Mouse (Mus musculus) testis, postnatal 14 days (tissue): ENCODE results near the gene Mettl23.
A peak's percentile ranks its signal among the peaks of the same experiment; 100 is the strongest.
"Not testable (repeated sequence)": the region's sequence is repeated elsewhere in the genome, so short reads cannot be mapped to it uniquely, and the experiment has no call there.

Experiments used
- DNase-seq: peaks from one replicate; pipeline ENCODE4 v3.0.0; 2021; ENCODE audit warnings: low spot score

The Mettl23 gene

DNA sequence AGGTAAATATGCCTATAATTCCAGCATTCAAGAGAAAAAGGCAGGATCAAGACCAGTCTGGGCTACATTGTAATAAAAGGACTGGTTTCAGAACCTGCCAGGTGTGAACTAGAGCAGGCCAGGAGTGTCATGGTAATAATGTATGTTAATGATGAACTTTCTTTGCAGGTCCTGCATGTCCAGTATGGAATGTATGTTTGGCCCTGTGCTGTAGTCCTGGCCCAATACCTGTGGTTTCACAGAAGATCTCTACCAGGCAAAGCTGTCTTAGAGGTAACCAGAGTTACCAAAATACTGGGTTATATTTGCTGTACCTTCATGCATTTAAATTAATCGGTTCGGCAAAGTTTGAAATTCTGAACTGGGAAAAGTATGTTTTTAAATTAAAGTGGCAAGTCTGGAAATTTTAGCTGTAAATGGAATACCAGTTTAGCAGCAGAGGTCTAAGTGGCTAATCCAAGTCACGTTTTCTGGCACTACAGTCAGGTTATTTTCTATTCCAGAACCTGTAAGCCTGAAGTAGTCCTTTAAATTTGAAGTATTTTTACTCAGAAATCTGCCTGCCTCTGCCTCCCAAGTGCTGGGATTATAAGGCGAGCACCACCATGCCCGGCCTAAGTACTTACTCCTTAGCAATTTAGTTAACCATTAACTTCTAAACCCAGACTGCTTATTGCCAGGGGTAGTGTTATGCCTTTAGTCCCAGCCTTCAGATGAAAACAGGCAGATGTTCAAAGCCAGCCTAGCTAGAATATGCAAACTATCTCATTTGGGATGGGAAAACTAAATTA lies 5.2 kb downstream of the Mettl23 start:
- DNase-seq: no peak

DNA sequence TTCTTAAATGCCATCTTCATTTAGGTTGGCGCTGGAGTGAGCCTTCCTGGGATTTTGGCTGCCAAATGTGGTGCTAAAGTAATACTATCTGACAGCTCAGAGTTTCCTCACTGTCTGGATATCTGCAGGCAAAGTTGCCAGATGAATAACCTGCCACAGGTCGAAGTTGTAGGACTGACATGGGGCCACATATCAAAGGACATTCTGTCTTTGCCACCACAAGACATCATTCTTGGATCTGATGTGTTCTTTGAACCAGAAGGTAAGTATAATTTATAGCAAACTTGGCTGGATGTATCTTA lies 5.8 kb downstream of the Mettl23 start:
- not testable (repeated sequence) for DNase-seq

DNA sequence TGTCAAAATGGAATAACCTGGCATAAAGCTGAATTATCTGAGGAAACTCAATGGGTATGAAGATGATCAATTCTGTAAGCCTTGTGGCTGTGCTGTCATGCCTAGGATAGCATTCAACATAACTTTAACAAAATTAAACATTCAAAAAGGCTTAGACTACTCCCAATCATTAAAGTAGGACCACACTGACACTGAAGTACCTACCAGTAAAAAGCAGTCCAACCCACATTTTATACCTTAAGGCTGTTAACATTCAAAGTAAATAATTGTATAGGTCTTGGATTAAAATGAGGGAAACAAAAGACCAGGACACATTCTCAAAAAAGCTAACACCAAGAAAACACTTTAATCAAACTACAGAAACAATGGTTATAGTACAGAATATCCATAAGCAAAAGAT lies 6.5 kb downstream of the Mettl23 start:
- no peak for DNase-seq

DNA sequence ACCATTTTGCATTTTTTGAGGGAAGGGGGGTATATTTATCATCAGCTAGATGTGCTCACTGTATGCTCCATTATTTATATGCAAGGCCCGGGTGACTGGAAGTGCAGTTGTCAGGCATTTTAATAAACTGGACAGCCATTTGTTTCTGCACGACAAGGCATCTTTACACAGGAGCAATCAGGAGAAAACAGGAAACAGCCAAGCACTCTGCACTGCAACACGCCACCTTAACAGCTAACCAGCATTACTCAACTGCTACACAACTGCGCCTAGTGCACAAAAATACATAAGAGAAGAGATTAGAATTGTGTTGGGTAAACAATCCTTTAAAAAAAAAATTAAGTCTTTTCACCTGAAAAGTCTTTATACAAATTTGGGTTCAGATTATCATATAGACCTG lies 7.0 kb downstream of the Mettl23 start:
- no peak for DNase-seq

DNA sequence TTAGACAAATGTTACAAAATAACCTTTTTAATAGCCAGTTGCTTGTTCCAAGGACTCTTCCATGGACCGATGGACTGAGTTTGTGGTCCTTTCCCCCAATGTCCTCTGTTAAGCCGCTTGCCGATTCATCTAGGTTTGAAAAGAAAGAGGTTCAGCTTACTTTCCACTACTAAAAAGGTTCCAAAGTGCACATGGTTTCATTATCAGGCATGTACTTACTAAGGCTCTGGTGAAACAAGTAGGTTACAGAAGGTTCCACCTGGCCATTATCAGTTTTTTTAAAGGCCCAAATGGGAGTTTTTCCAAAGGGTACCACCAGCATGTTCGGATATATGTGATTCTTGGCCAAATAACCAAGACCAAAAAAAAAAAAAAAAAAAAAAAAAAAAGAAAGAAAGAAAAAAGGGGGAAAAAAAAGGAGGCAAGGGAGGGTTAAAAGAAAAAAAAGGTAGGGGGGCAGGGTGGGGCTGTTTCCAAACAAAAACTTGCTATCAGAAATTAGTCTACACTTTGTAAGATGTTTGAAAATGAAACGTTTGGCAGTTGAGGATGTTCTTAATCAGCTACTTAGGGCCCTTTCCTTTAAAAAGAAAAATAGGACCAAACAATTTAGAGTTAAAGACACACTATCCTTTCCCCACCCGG lies 7.9 kb downstream of the Mettl23 start:
- DNase-seq: no peak

DNA sequence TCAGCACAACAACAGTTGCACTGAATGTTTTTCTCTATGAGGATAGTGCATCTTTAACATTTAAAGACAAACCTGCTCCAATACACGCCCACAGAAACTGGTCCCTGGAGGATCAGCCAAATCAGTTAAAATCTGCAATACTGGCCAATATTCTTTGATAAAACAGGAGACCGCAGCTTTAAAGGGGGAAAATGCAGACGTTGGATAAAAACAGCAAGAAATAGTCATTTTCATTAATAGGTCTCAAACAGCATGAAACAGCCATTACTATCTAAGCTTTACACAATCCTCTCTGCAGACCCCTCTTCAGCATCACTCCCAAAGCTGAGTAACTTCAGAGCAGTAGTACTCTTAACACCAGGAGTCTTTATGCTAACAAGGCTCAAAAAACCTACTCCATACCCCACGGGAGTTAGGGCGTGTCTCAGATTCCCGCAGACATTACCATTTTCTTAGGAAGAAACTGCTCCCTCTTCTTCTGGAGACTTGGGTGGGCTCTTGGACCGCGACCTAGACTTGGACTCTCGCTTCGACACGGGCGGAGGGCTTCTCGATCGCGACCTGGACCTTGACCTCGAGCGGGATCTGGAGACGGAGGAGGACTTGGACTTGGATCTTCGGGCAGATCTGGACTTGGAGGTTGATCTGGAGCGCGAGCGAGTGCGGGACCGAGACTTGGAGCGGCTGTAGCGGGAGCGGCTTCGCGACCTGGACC lies 8.7 kb downstream of the Mettl23 start:
- DNase-seq: no peak

DNA sequence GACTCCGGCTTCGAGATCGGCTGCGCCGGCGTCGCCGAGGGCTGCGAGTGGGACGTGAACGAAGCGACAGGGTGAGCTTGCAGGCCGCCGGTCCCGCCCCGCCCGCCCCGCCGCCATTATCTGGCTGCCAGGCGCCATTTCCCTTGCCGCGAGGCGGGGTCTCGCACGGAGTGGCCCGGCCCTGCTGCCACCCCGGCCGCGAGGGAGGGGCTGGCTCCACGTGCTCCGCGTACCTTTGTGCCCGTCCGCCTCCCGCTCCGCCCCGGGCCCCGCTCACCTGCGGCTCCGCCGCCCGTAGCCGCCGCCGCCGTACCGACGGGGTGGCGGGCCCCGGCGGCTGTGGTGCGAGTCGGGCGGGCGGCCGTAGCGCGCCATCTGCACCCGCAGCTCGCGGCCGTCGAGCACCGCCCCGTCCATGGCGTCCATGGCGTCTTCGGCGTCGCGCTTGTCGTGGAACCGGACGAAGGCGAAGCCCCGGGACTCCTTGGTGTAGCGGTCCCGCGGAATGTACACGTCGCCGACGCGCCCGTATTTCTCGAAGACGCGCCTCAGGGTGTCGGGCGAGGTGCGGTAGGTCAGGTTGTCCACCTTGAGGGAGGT lies 9.3 kb downstream of the Mettl23 start, which contains the start of gene Mfsd11:
Gene Mfsd11, plus strand, starts transcription at position 150 of the 600 bp plus-strand sequence.
- DNase-seq: peak; percentile 84

DNA sequence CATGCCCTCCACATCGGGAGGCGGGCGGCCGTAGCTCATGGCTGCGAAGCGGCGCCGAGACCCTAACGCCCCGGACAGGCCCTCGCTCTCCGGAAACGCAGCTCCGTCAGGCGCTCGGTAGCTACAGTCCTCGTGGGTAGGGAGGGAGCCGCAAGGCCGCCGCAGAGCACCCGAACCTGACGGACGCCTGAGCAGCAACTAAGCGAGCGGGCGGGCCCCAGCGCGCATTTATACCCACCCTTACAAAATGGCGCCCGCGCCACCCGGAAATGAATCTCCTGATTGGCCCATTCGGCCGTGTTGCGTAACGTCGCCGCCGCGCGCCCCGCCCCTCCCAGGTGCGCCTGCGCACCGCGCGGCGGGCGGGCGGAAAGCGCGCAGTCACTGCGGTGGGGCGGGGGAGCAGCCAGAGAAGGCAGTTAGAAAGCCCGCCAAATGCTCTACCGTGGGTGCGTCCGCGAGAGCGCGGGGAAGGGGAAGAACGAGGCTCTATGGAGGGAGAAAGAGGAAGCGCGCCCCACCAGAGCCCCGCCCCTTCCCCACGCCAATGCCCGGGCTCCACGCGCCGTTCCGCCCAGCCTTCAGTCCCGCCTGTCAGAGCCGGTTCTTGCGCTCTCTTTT lies 9.9 kb downstream of the Mettl23 start, which contains the start of gene Srsf2:
Gene Srsf2, minus strand, starts transcription at position 204 of the 621 bp plus-strand sequence.
- peak; percentile 95 for DNase-seq

DNA sequence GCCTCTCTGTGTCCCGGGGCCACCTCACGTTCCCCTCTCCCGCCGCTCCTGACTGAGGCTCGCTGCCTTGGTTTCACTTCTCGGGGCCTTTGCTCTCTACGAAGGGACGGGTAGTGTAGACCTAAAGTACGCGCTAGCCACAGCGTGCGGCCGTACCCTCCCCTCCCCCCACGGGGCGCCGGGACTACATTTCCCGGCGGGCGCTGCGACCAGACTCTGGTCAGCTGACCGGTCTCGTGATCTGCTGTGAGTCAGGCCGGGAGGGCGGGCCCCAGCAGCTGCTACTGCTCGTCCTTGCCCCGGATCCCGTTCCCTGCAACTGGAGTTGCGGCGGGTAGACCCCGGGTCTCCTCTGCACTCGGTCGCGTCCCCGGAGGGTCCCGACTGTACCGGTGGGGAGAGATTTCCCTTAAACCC lies 10.4 kb downstream of the Mettl23 start:
- peak; percentile 97 for DNase-seq

DNA sequence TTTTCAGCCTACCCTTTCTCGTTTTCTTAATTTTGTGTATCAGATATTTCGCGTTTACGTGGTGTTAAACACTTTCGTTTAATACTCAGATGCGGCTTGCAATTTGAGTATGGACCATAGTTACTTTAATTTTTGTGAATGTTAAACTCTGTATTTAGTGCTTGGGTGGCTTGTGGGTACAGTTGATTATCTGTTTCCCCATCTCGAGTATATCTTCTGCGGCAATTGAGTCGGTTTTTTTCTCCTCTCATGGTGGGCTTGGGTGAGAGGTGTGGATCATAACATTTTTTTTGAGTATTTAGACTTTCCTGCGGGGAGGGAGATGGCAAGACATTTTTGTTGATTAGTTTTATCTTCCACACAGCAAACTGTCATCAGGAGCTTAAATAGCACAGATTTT lies 11.2 kb downstream of the Mettl23 start:
- no peak for DNase-seq

DNA sequence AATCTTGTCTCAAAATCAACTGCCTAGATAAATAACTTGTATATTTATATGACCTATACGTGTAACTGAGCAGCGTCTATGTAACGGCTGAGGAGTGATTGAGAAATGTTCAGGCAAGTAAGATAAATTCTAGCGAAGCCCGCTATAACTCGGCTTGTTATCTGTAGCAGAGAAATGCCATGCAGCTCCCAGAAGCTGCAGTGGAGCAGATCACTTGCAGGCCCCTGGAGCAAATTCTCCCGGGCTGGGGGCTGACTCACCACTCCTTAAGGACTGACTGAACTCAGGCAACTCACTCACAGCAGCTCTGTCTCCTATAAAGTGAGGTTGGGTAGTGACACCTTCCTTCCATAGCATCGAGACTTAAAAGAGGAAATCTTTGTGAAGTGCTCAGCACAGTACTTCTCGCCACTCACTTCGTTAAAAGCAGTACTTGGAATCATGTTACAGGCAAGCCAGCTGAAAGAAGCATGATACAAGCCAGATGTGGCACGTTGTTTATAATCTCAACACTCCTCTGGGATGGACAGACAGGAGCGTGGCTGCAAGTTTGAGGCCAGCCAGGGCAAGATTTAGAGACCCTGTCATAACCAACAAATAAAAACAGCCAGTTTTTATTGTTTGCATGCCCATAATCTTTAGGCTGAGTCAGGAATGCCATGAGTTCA lies 14.2 kb downstream of the Mettl23 start:
- DNase-seq: no peak

DNA sequence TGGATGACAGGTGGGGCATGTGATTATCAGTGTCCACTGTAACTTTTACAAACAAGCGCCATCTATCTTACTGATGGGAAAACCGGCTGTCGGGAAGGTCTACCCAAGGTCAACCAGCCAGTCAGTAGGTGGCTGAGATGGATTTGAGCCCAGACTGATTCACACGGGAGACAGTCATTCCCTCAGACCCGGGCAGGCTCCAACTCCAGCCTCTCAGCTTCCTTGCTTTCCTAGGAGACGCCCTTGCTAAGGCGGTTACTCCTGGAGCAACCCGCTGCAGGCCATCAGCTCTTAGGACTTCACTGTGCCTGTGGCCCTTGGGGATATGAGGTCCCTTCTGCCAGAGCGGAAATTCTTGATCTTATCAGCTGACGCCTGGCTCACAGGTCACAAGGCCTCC lies 21.4 kb downstream of the Mettl23 start:
- no peak for DNase-seq

DNA sequence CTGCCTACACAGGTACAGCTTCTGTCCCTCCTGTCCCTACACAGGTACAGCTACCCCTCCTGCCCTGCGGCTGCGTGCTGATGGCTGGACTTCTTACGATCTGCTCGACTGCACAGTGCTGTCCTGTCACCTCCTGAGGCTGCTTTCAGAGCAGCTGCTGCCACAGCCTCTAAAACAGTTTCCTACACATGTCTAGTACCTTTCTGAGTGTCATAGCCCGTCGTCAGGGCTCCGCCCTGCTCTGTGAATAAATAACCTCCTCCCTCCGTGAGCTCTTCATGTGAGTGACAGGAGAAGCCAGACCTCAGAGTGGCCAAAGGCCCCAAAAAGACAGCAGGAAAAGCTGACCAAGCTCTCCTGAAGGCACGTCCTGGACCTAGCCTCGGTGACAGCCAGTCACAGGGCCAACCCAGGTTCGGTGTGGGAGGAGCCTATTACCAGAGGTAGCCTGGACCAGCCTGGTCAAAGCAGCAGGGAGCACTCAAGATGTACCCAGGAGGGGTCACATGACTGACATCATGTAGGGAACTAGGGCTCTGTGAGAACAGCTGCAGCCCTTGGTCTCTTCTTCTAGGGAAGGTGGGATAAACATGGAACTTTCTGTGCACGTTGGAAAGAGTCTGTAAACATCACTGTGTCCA lies 23.0 kb downstream of the Mettl23 start:
- no peak for DNase-seq

DNA sequence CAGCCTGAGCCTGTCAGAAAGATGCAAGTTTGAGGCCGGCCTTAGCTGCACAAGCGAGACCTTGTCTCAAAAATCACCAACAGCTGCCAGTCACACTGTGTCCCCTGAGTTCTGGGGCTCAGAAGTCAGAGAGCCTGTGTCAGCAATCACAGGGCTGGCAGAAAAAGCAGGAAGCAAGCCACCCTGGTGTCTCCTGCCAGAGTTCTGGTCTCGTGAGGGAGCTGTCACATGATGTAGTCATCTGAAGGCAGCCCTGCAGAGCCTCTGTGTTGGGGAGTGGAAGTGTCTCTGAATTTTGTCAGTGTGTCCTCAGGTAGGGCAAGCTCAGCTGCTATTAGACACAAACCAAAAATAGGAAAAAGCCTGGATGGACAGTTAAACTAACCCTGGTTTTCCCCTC lies 25.1 kb downstream of the Mettl23 start:
- no peak for DNase-seq

DNA sequence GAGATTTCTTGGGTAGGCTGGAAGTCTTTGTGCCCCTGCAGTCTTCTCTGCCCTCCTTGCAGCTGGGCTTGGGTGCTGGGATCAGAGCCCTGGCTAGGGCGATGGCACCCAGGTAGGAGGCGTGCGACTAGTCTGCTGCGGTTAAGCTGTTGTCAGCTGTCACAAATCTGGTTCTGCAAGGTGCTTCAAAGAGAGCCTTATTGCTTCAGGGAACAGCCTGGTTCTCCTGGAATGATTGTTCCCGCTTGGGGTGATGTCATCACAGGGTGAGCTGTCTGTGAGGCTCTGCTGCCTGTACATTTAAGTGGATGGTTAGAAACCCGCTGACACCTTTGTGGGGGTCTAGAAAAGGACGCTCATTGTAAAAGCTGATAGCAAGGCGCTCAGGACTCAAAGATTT lies 26.1 kb downstream of the Mettl23 start:
- DNase-seq: no peak

DNA sequence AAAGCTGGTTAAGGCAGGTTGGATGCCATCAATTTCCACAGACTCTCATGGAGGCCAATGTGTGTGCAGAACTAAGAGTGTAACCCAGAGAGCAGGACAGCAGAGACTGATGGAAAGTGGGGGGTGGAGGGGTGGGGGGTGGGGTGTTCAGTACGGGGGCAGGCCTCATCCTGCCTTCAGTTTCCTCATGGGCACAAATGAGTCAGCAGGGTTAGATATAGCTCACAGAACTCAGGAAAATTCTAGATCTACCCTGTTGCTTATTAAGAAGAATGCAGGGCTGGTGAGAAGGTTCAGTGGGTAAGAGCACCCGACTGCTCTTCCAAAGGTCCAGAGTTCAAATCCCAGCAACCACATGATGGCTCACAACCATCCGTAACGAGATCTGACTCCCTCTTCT lies 26.6 kb downstream of the Mettl23 start:
- DNase-seq: no peak

DNA sequence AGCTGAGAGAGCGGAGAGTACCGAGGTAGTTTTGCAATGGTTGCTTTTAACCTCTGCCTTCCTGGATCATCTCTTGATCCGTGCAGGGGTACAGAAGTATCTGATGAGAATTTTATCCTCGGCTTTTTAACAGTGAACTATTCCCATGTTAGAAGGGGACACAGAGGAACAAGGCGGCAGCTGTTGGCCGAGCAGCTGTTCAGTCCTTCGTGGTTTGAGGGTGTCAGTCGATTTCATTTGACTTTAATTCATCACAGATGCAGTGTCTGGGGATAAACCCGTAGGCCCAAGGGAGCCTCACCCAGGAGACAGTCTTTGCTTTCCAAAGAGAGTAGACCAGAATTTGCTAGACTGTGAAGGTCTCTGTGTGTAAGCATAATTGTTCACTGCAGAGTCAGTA lies 28.5 kb downstream of the Mettl23 start:
- no peak for DNase-seq

DNA sequence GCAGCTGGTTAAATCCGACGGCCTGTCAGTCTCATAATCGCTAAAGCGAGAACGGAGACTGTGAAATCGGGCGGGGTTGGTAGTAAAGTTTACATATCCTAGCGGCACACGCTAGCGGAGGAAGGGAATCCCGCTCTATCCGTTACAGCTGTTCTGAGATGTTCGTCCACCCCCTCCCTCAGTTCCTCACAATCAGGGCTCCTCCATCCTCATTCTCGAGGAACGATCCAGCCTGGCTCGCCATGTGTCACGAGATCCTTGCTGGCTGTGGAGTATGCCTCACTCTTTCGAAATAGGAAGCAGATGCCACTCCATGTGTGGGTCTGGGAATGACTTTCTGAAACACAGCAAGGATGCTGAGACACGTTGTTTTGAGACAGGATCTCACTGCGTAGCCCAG lies 30.9 kb downstream of the Mettl23 start:
- DNase-seq: no peak

DNA sequence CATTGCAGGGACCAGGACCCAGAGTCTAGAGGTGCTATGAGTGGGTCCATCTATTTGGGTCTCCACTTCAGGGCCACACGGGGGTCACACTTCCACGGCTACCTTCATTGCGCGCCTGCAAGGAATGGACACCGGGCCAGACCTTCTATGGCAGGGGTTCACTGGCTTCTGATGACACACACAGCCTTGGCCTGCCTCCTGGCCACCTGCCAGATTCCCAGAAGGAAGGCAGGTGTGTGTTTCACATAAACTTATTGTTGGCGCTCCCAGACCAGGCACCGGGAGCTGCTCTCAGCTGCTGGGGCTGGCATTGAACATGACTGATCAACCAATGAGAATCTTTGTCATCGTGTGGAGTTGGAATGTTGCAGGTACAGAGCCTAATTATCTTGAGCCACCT lies 35.4 kb downstream of the Mettl23 start:
- DNase-seq: no peak

DNA sequence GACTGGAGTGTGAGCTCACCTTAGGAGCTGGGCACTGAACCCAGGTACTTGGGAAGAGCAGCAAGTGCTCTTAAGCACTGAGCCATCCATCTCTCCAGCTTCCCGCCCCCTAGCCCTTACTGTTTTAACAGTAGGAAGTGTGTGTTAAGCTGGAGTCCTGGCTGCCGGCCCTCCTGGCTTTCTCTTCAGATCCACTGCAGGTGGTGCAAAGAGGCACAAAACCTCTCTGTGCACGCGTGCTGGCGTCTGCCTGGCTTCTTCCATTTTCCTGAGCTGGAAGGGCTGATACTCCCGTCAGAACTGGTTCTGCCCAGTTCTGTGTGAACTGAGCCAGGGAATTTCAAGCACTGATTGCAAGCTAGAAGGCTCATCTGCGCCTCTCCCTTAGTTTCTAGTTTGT lies 37.8 kb downstream of the Mettl23 start:
- DNase-seq: no peak

DNA sequence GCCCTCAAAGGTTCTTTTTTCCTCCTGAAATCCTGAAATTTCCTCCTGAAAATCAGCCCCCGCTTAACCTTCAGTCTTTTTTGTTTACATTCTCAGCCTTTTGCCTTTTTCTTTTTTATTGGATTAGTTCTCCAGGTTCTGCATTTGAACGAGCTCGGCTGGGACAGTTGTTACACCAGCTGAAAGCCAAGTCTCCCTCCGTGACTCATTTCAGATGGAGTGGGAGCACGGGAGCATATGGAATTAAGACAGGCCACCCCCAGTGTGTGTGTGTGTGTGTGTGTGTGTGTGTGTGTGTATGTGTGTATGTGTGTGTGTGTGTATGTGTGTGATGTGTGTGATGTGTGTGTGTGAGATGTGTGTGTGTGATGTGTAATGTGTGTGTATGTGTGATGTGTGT lies 38.4 kb downstream of the Mettl23 start:
- DNase-seq: no peak
